Mouse (Mus musculus): Measurements from ENCODE around the gene Gm21996. TPM values are rescaled to one million over a fixed set of nuclear protein-coding genes. Genes with fewer than 3 reads are reported as not detected.
"Not testable (repeated sequence)": the region's sequence is repeated elsewhere in the genome, so short reads cannot be mapped to it uniquely, and the experiment has no call there.

The Gm21996 gene
- total RNA-seq (2021): not detected
- long read RNA-seq, experiment 1: 0 reads
- long read RNA-seq, experiment 2: 0 reads

GRCm38 (mm10) chrY:89745432-89745831, at the start of gene Gm21996:
Gm21996 (minus strand) TSS chrY:89745532.
- DNase-seq (ENCODE audit: low spot score in 2 of 2): not testable (repeated sequence)

Data from gastrocnemius, postnatal 4 days (tissue).